Mouse (Mus musculus) A20 (cell line): Measurements from ENCODE around the gene Mapk12.

Experiments
- DNase-seq: peaks from one replicate; pipeline ENCODE4 v3.0.0-alpha.2; 2011; ENCODE audit warnings: low read depth, low spot score

The Mapk12 gene

DNA sequence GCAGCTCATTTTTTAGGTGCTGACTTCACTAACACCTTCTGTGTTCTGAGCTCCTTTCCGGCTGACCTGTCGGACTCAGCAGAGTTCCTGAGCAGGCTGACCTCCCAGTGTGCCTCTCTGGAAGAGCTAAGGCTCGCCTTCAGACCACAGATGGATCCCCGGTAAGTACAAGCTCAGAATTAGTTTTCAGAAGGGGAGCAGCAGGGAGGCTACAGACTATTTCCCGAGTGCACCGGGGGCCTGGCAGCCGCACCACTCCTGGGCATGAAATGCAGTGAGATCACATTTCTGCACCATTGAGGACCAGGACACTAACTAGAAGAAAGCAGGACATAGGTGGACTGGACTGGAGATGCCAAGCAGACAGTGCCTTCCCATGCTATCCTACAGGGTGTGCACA lies 41.9 kb downstream of the Mapk12 start:
- DNase-seq, result no peak

DNA sequence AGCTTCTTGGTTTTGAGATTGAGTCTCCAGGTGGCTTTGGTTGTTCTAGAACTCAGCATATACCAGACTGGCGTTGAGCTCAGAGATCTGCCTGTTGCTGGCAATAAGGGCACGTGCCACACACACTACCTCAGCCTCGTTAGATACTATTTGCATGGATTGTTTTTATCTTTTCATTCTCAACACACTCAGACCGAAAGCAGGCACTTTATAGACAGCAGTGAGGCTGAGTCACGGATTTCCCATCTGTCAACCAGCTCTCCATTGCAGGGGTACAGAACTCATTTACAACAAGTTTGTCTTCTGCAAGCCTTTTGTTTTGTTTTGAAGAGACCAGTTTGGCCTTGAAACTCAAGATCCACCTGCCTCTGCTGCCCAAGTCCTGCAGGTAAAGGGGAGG lies 43.1 kb downstream of the Mapk12 start:
- no peak for DNase-seq

DNA sequence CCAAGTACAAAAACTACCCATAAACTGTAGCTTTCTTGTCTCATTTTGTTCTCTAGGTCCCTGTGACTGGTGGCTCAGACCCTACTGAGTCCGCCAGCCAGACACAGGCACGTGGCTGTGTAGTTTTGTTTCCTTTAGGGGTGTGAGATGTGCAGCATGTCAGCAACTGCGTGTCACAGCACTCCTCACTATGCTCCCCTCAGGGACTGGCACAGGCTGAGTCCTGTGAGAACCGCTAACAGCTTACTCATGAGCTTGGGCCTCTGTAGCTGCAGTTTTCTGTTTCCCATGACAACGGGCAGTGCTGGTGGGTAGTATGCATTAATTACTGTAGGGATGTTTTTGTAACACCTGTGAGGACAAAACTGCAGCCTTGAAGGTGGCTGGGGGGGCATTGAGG lies 48.3 kb downstream of the Mapk12 start:
- DNase-seq, result no peak

DNA sequence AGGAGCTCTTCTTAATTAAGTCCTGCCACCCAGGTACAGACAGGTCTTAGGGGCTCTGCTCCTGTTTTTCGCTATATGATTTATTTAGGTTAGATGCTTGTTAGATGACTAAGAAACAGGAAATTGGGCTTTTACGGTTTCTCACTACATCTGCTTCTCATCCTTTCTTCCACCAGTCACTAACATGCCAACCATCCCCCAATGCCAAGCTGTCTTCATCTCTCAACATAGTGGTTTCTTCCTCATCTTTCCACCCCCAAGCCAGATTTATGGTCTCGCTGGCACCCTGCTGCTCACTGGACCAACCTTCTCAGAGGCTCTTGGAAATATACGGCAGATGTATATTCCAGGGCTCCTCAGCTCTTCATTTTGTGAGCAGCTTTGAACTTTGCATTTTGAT lies 49.8 kb downstream of the Mapk12 start:
- no peak for DNase-seq

DNA sequence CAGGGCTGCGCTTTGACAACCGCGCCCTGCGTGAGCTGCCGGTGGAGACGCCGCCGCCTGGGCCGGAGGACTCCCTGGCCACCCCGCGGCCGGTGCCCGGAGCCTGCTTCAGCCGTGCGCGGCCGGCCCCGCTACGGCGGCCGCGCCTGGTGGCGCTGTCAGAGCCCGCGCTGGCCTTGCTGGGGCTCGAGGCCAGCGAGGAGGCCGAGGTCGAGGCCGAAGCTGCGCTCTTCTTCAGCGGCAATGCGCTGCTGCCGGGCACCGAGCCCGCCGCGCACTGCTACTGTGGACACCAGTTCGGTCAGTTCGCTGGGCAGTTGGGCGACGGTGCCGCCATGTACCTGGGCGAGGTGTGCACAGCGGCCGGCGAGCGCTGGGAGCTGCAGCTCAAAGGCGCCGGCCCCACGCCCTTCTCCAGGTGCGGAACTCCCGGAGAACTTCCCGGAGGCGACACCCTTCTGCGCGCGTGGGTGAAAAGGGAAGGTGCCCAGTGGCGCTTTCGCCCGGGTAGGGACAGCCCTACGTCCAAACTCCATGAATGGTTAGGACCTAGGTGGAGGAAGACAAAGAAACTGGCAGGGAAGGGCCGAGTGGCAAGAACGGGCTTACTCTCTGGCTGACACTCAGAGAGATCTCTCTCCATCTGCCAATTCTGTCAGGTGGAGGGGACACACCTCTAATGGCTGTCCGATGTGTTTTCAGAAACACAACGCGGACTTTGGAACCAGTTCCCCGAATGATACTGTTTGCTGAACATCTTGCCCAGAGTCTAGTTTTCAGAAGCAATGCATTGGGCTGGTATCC lies 51.1 kb downstream of the Mapk12 start:
- DNase-seq, result peak; percentile 41

DNA sequence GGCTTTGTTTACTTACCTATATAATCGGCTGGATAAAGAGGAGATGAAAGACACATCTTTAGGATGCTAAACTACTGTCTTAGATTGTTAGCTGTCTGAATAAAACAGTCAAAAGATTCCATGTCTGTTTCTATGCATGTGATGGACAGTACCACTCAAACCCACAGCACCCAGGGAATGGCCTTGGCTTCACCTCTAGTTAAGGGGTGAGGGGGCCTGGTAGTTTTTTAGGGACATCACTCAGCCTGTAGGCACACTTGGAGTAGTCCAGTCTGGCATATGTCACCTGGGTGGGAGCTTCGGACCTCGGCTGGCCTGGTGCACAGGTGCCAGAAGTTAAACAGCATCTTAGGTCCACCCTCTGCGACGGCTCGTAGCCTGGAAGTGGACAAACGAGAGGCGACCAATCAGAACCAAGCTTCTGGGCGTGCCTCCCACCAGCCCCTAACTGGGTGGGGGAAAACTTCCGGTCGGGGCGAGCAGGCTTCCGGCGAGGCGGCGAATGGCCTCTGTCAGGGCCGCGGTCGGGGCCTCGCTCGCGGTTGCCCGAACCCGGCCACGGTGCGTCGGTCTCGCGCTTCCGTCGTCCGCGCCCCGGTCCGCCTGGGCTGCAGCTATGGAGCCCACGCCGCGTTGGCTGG lies 51.8 kb downstream of the Mapk12 start, which contains the start of gene Selenoo:
Selenoo (plus strand) TSS at position 478 of the 641 bp plus-strand sequence.
- DNase-seq, result peak; percentile 91

DNA sequence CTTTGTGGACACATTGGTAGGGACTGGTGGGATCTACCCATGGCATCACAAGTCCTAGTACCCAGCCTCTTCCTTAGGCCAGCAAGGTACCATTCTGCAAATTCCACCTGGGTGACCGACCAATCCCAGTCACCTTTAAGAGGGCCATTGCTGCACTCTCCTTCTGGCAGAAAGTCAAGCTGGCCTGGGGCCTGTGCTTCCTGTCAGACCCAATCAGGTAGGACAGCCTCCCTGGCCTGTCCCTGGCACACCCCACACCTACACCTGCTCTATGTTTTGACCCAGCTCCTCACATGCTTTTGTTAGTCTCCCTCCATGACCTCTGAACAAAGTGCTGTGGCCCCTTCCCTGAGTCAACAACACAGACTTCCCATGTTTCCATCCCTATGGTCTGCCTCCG lies 55.7 kb downstream of the Mapk12 start:
- DNase-seq, result no peak

DNA sequence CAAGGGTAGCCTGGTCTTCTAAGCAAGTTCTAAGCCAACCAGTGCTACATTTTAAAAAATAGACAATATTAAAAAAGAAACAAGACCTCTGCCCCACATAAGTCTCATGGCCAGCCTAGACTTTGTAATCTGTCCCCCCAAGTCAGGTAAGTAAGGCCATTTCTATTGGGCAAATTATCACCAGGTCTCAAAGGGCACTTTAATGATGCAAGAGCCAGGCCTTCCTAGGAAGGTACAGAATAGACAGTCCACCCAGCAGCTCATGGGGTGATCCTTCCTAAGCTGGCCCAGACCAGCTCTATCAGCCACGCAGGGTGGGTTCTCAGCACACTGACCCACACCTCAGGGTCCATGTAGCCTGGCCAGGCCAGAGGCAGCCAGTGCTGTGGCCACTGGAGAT lies 56.6 kb downstream of the Mapk12 start:
- DNase-seq, result no peak
